Mouse (Mus musculus) CD4-positive, CD25-positive, alpha-beta regulatory T cell, adult 9 weeks (primary cell): ENCODE measurements around the gene Asphd1. TPM values are rescaled to one million over a fixed set of nuclear protein-coding genes. Genes with fewer than 3 reads are reported as not detected.

Source experiments
- polyA plus RNA-seq: library from polyadenylated mRNA; unstranded; fragments of 100-300 nt; shearing (Covaris generic); gene quantifications from one replicate; pipeline ENCODE4 v1.2.1, GENCODE M21; 2017

Gene Asphd1
- polyA plus RNA-seq, result 0.19 TPM

GRCm38 (mm10) chr7:126949403-126949792 is at the start of gene Asphd1:
Gene Asphd1, minus strand, starts transcription at chr7:126949582.

GRCm38 (mm10) chr7:126975950-126976866 is 26.8 kb upstream of the Asphd1 start, which contains the start of gene Cdiptos:
Gene Cdiptos, minus strand, starts transcription at chr7:126976098.

GRCm38 (mm10) chr7:126975893-126975949 is 26.3 kb upstream of the Asphd1 start, which contains the start of gene Cdipt:
Gene Cdipt, plus strand, starts transcription at chr7:126975914.

GRCm38 (mm10) chr7:126949793-126950646 is 638 bp upstream of the Asphd1 start, which contains the start of gene Sez6l2:
Gene Sez6l2, plus strand, starts transcription at chr7:126950563.

GRCm38 (mm10) chr7:126928384-126929037 is 20.9 kb downstream of the Asphd1 start, which contains the start of gene Kctd13:
Gene Kctd13, plus strand, starts transcription at chr7:126928879.

GRCm38 (mm10) chr7:126922624-126923060 is 26.7 kb downstream of the Asphd1 start, which contains the start of gene Tmem219:
Gene Tmem219, minus strand, starts transcription at chr7:126922917.

Other genes with a start within 250 kb of the Asphd1 start
- gene Coro1a, start 241.8 kb downstream of the Asphd1 start, polyA plus RNA-seq, result 3,709 TPM
- 37.7 TPM for gene Mapk3, start 190.0 kb downstream of the Asphd1 start, polyA plus RNA-seq
- 1.9 TPM for gene Gdpd3, start 183.2 kb downstream of the Asphd1 start, polyA plus RNA-seq
- gene Ypel3, start 172.6 kb downstream of the Asphd1 start, polyA plus RNA-seq, result 201 TPM
- gene Tbx6, start 168.1 kb downstream of the Asphd1 start, polyA plus RNA-seq, result 4.0 TPM
- 333 TPM for gene Ppp4c, start 157.1 kb downstream of the Asphd1 start, polyA plus RNA-seq
- not detected for gene Fam57b, start 151.9 kb downstream of the Asphd1 start, polyA plus RNA-seq
- gene 4930451I11Rik, start 117.9 kb downstream of the Asphd1 start, polyA plus RNA-seq, result not detected
- gene Doc2a, start 102.2 kb downstream of the Asphd1 start, polyA plus RNA-seq, result not detected
- 10.6 TPM for gene Hirip3, start 87.6 kb downstream of the Asphd1 start, polyA plus RNA-seq
- gene Ino80e, start 87.2 kb downstream of the Asphd1 start, polyA plus RNA-seq, result 113 TPM
- gene Taok2, start 64.9 kb downstream of the Asphd1 start, polyA plus RNA-seq, result 53.3 TPM
- 58.9 TPM for gene Tmem219, start 26.7 kb downstream of the Asphd1 start, polyA plus RNA-seq
- gene Kctd13, start 20.7 kb downstream of the Asphd1 start, polyA plus RNA-seq, result 9.7 TPM
- gene Sez6l2, start 981 bp upstream of the Asphd1 start, polyA plus RNA-seq, result 0.66 TPM
- gene Cdipt, start 26.3 kb upstream of the Asphd1 start, polyA plus RNA-seq, result 326 TPM
- 2.2 TPM for gene Cdiptos, start 26.5 kb upstream of the Asphd1 start, polyA plus RNA-seq
- gene Mvp, start 65.0 kb upstream of the Asphd1 start, polyA plus RNA-seq, result 51.3 TPM
- gene Pagr1b, start 66.9 kb upstream of the Asphd1 start, polyA plus RNA-seq, result 2.1 TPM
- gene Pagr1a, start 67.8 kb upstream of the Asphd1 start, polyA plus RNA-seq, result 148 TPM
- 28.1 TPM for gene Gm42742, start 71.5 kb upstream of the Asphd1 start, polyA plus RNA-seq
- gene Prrt2, start 71.6 kb upstream of the Asphd1 start, polyA plus RNA-seq, result 17.3 TPM
- 19.6 TPM for gene Maz, start 77.5 kb upstream of the Asphd1 start, polyA plus RNA-seq
- 11.8 TPM for gene Kif22, start 92.9 kb upstream of the Asphd1 start, polyA plus RNA-seq
- gene Zg16, start 137.7 kb upstream of the Asphd1 start, polyA plus RNA-seq, result not detected
- 452 TPM for gene AI467606, start 141.8 kb upstream of the Asphd1 start, polyA plus RNA-seq
- 23.9 TPM for gene Qprt, start 172.6 kb upstream of the Asphd1 start, polyA plus RNA-seq
- gene Spn, start 188.2 kb upstream of the Asphd1 start, polyA plus RNA-seq, result 84.5 TPM
- 81.8 TPM for gene Cd2bp2, start 246.5 kb upstream of the Asphd1 start, polyA plus RNA-seq